Mouse (Mus musculus) Patski (cell line): ENCODE data around the gene Jak1. TPM values are rescaled to one million over a fixed set of nuclear protein-coding genes. Genes with fewer than 3 reads are reported as not detected.

Experiments
- ATAC-seq: fragments of 100-300 bp; one replicate; pipeline ENCODE4 v1.8.0; 2021
- CTCF ChIA-PET: fragments of 350-600 bp; sonication (Branson Sonifier 250); formaldehyde crosslinking; loops from one replicate; lab custom pipeline; 2022; ENCODE audit warnings: inconsistent platforms; lab: Charles Lee
- POLR2A ChIA-PET: fragments of 350-600 bp; sonication (Branson Sonifier 250); formaldehyde crosslinking; loops from one replicate; lab custom pipeline; 2022; ENCODE audit warnings: antibody characterized with exemption, inconsistent platforms; lab: Charles Lee
- DNase-seq: peaks from one replicate; pipeline ENCODE4 v3.0.0-alpha.2; 2011; ENCODE audit warnings: low read depth, low spot score
- H3K27me3 ChIP-seq: fragments of 371-371 bp; one replicate; pipeline ENCODE4 v1.5.1; 2021
- CTCF ChIP-seq: fragments of 100-300 bp; IDR thresholded peaks from one replicate; pipeline ENCODE4 v1.5.1; 2021
- in situ Hi-C: fragments of 300-500 bp; cut with MboI; formaldehyde crosslinking; loops from 3 replicates; pipeline ENCODE4 v1.11.1; 2018; ENCODE audit warnings: low pct_unique_long_range_greater_than_20kb, mixed read lengths
- polyA plus RNA-seq: library from polyadenylated mRNA; unstranded; gene quantifications from one replicate; pipeline ENCODE4 v1.2.3, GENCODE M21; 2021

Jak1 gene
- polyA plus RNA-seq, 1 experiment from 2014 or later = 115 TPM

GRCm38 (mm10) chr4:101254606-101255349 lies 10.3 kb downstream of the Jak1 start:
- TF ChIP-seq CTCF = no peak
- POLR2A ChIA-PET = interaction anchor here (1.0 kb wide), 1 partner anchor 9 kb away, joined by 3 read pairs; no protein-coding TSS in a partner anchor
- CTCF ChIA-PET = interaction anchor here (0.9 to 1.9 kb wide), 4 partner anchors 14 to 70 kb away, joined by 3 to 6 read pairs (median 4); no protein-coding TSS in a partner anchor
- in situ Hi-C loops = no loop called here
- DNase-seq (no peak), ATAC-seq (no peak)
- H3K27me3 ChIP-seq = no peaks in the 10 kb centered on the region

GRCm38 (mm10) chr4:101254015-101254414 lies 11.1 kb downstream of the Jak1 start:
- in situ Hi-C loops = no loop called here
- H3K27me3 ChIP-seq = no peaks in the 10 kb centered on the region
- no peak for ATAC-seq
- ChIA-PET CTCF (interaction anchor here (0.9 to 1.8 kb wide), 4 partner anchors 10 to 69 kb away, joined by 3 to 4 read pairs (median 4); no protein-coding TSS in a partner anchor), POLR2A (interaction anchor here (1.2 kb wide), 1 partner anchor 10 kb away, joined by 3 read pairs; no protein-coding TSS in a partner anchor)
- DNase-seq = no peak
- no peak for TF ChIP-seq CTCF

GRCm38 (mm10) chr4:101252781-101253622 lies 12.1 kb downstream of the Jak1 start:
- ChIA-PET CTCF (interaction anchor here (1.3 to 1.4 kb wide), 3 partner anchors 9 to 56 kb away, joined by 3 to 4 read pairs (median 4); no protein-coding TSS in a partner anchor), POLR2A (interaction anchor here (1.2 kb wide), 1 partner anchor 9 kb away, joined by 3 read pairs; no protein-coding TSS in a partner anchor)
- ATAC-seq (no peak), DNase-seq (no peak)
- in situ Hi-C loops = no loop called here
- no peak for TF ChIP-seq CTCF
- no peaks in the 10 kb centered on the region for H3K27me3 ChIP-seq

GRCm38 (mm10) chr4:101252016-101252415 lies 13.1 kb downstream of the Jak1 start:
- DNase-seq (no peak), ATAC-seq (no peak)
- POLR2A ChIA-PET = no interaction called here
- CTCF ChIA-PET = interaction anchor here (1.1 kb wide), 1 partner anchor 11 kb away, joined by 4 read pairs; no protein-coding TSS in a partner anchor
- in situ Hi-C loops = no loop called here
- no peaks in the 10 kb centered on the region for H3K27me3 ChIP-seq
- TF ChIP-seq CTCF = no peak

- DNase-seq (no peak), ATAC-seq (no peak)
- no peak for TF ChIP-seq CTCF
- ChIA-PET POLR2A (no interaction called here), CTCF (interaction anchor here (1.5 kb wide), 1 partner anchor 10 kb away, joined by 4 read pairs; no protein-coding TSS in a partner anchor)
- H3K27me3 ChIP-seq = no peaks in the 10 kb centered on the region
- in situ Hi-C loops = no loop called here
Observed at GRCm38 (mm10) chr4:101249977-101250743, 14.9 kb downstream of the Jak1 start.

GRCm38 (mm10) chr4:101247355-101247754 lies 17.7 kb downstream of the Jak1 start:
- in situ Hi-C loops = no loop called here
- CTCF ChIA-PET = interaction anchor here (0.7 kb wide), 1 partner anchor 12 kb away, joined by 3 read pairs; no protein-coding TSS in a partner anchor
- no peak for TF ChIP-seq CTCF
- ATAC-seq = no peak
- POLR2A ChIA-PET = interaction anchor here (0.6 kb wide), 1 partner anchor 123 kb away, joined by 3 read pairs; no protein-coding TSS in a partner anchor
- no peaks in the 10 kb centered on the region for H3K27me3 ChIP-seq
- no peak for DNase-seq

GRCm38 (mm10) chr4:101246569-101246968 lies 18.5 kb downstream of the Jak1 start:
- in situ Hi-C loops = no loop called here
- ATAC-seq (no peak), DNase-seq (no peak)
- POLR2A ChIA-PET = no interaction called here
- H3K27me3 ChIP-seq = no peaks in the 10 kb centered on the region
- CTCF ChIA-PET = no interaction called here
- TF ChIP-seq CTCF = no peak

- DNase-seq (no peak), ATAC-seq (no peak)
- no peaks in the 10 kb centered on the region for H3K27me3 ChIP-seq
- in situ Hi-C loops = no loop called here
- ChIA-PET POLR2A (interaction anchor here (0.6 to 1.5 kb wide), 2 partner anchors 9 to 507 kb away, joined by 3 read pairs; no protein-coding TSS in a partner anchor), CTCF (interaction anchor here (0.6 to 2.7 kb wide), 3 partner anchors 9 to 282 kb away, joined by 3 to 5 read pairs (median 3); no protein-coding TSS in a partner anchor)
- TF ChIP-seq CTCF = no peak
Observed at GRCm38 (mm10) chr4:101244257-101245011, 20.6 kb downstream of the Jak1 start.

- H3K27me3 ChIP-seq = no peaks in the 10 kb centered on the region
- no peak for DNase-seq
- POLR2A ChIA-PET = no interaction called here
- CTCF ChIA-PET = interaction anchor here (1.4 to 1.6 kb wide), 2 partner anchors 10 to 14 kb away, joined by 4 to 6 read pairs; no protein-coding TSS in a partner anchor
- TF ChIP-seq CTCF = no peak
- in situ Hi-C loops = no loop called here
- no peak for ATAC-seq
Observed at GRCm38 (mm10) chr4:101240875-101241173, 24.3 kb downstream of the Jak1 start.
